Mouse (Mus musculus) adrenal gland, adult 18-20 months (tissue): ENCODE data around the gene Slc36a2. TPM values are rescaled to one million over a fixed set of nuclear protein-coding genes. Genes with fewer than 3 reads are reported as not detected.

ENCODE experiments used
- total RNA-seq, 2 experiments: library from RNA; stranded (reverse); gene quantifications; 1 replicate in 1 of 2; 2 replicates in 1 of 2; pipeline ENCODE4 v1.2.3; 2021

Gene Slc36a2
- total RNA-seq, 2 experiments from 2014 or later: 81.9 to 164 TPM

Other genes with a start within 250 kb of the Slc36a2 start
- 10 to 100 TPM; 63.7 to 85.8 TPM for gene Tnip1, start 222.2 kb downstream of the Slc36a2 start, total RNA-seq
- 100 to 1,000 TPM; 123 to 197 TPM for gene Anxa6, start 151.6 kb downstream of the Slc36a2 start, total RNA-seq
- 1 to 10 TPM; 7.4 to 9.8 TPM for gene Ccdc69, start 106.9 kb downstream of the Slc36a2 start, total RNA-seq
- gene Gm2a, start 87.0 kb downstream of the Slc36a2 start, total RNA-seq: 100 to 1,000 TPM; 189 to 249 TPM
- not detected for gene Slc36a3, start 33.4 kb downstream of the Slc36a2 start, total RNA-seq
- 10 to 100 TPM; 17.8 to 18.4 TPM for gene Slc36a1, start 19.3 kb upstream of the Slc36a2 start, total RNA-seq
- under 1 TPM; 0.06 to 0.13 TPM for gene Fat2, start 151.5 kb upstream of the Slc36a2 start, total RNA-seq
- gene Sparc, start 238.1 kb upstream of the Slc36a2 start, total RNA-seq: 1,000 to 10,000 TPM; 1,159 to 2,168 TPM